Mouse (Mus musculus): ENCODE results near the gene Bloc1s2. TPM values are rescaled to one million over a fixed set of nuclear protein-coding genes. Genes with fewer than 3 reads are reported as not detected.
"Not testable (repeated sequence)": the region's sequence is repeated elsewhere in the genome, so short reads cannot be mapped to it uniquely, and the experiment has no call there.

The Bloc1s2 gene
- polyA plus RNA-seq, 1 experiment from 2014 or later: 108 TPM

GRCm38 (mm10) chr19:44148991-44149390, 2.7 kb upstream of the Bloc1s2 start:
- 78% methylated on average over 2 of the region's 2 CpGs for WGBS
- H3K4me3 ChIP-seq: no peak overlapping the region
- H3K27me3 ChIP-seq (ENCODE audit: low read depth, poor library complexity, severe bottlenecking): peaks cover 14% of the 10 kb centered on the region
- H3K27ac ChIP-seq (replicated peaks): no peak overlapping the region
- H3K9me3 ChIP-seq (replicated peaks): no peaks in the 10 kb centered on the region
- DNase-seq (ENCODE audit: low spot score): no peak
- H3K4me1 ChIP-seq: peaks cover 20% of the 10 kb centered on the region
- H3K36me3 ChIP-seq: peaks cover 5% of the 10 kb centered on the region; the same call in 1 of the 2 replicates

- Histone ChIP-seq H3K4me3 (no peak overlapping the region), H3K9me3 (replicated peaks) (no peaks in the 10 kb centered on the region), H3K27ac (replicated peaks) (no peak overlapping the region), H3K4me1 (peaks cover 20% of the 10 kb centered on the region), H3K36me3 (peaks cover 11% of the 10 kb centered on the region), H3K27me3 (ENCODE audit: low read depth, poor library complexity, severe bottlenecking) (peaks cover 14% of the 10 kb centered on the region)
- DNase-seq (ENCODE audit: low spot score): no peak
- WGBS: 37% methylated on average over 2 of the region's 2 CpGs
Measured at GRCm38 (mm10) chr19:44148345-44148744, 2.1 kb upstream of the Bloc1s2 start.

GRCm38 (mm10) chr19:44146951-44147350, 705 bp upstream of the Bloc1s2 start:
- H3K27ac ChIP-seq (replicated peaks): no peak overlapping the region
- H3K4me1 ChIP-seq: peaks cover 20% of the 10 kb centered on the region
- 96% methylated on average over 8 of the region's 8 CpGs for WGBS
- peaks cover 25% of the 10 kb centered on the region for H3K36me3 ChIP-seq
- H3K27me3 ChIP-seq (ENCODE audit: low read depth, poor library complexity, severe bottlenecking): peaks cover 14% of the 10 kb centered on the region
- H3K9me3 ChIP-seq (replicated peaks): no peaks in the 10 kb centered on the region
- no peak overlapping the region for H3K4me3 ChIP-seq
- no peak for DNase-seq (ENCODE audit: low spot score)

DNA sequence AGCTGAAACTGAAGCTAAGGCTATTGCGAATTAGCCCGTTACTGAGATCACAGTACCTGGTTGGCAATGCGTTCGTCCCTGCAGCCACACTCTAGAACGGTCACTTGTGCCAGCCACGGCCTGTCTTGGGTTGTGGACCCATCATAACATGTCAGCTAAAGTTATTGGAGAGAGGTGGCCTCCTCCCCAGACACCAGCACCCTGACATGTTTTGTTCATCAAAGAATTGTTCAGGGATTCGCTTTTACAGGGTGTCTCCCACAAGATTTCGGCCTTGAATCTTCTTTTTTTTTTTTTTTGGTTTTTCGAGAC, 278 bp upstream of the Bloc1s2 start:
- H3K27ac ChIP-seq (replicated peaks): peak overlapping the region; percentile 87

DNA sequence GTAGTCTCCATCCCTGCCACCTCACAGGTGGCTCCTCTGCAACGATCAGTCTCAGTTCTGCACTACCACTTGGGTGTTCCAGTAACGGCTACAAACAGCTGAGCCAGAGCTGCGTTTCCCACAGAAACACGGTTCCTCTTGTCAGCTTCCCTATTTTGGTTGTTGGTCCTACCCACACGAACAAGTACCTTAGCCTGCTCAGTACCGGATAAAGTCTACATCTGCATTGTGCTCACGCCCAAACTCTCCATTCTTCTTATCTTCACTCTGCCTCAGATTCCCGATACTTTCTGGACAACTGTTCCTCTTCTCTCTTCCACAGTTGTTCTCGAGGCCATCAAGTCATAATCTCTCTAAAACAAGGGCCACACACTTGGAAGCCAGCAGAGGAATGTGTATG, 1.9 kb downstream of the Bloc1s2 start:
- H3K36me3 ChIP-seq: peaks cover 49% of the 10 kb centered on the region
- H3K27me3 ChIP-seq (ENCODE audit: low read depth, poor library complexity, severe bottlenecking): peaks cover 11% of the 10 kb centered on the region
- DNase-seq (ENCODE audit: low spot score): no peak
- H3K27ac ChIP-seq (replicated peaks): no peak overlapping the region
- 93% methylated on average over 9 of the region's 9 CpGs for WGBS
- no peak overlapping the region for H3K4me3 ChIP-seq
- H3K9me3 ChIP-seq (replicated peaks): no peaks in the 10 kb centered on the region
- peaks cover 20% of the 10 kb centered on the region for H3K4me1 ChIP-seq

More for the DNA sequence above, 278 bp upstream of the Bloc1s2 start:
- peaks cover 20% of the 10 kb centered on the region for H3K4me1 ChIP-seq
- WGBS: 65% methylated on average over 9 of the region's 9 CpGs
- H3K4me3 ChIP-seq: peak overlapping the region; percentile 81
- H3K27me3 ChIP-seq (ENCODE audit: low read depth, poor library complexity, severe bottlenecking): peaks cover 14% of the 10 kb centered on the region
- DNase-seq (ENCODE audit: low spot score): no peak
- H3K9me3 ChIP-seq (replicated peaks): no peaks in the 10 kb centered on the region
- peaks cover 29% of the 10 kb centered on the region for H3K36me3 ChIP-seq

DNA sequence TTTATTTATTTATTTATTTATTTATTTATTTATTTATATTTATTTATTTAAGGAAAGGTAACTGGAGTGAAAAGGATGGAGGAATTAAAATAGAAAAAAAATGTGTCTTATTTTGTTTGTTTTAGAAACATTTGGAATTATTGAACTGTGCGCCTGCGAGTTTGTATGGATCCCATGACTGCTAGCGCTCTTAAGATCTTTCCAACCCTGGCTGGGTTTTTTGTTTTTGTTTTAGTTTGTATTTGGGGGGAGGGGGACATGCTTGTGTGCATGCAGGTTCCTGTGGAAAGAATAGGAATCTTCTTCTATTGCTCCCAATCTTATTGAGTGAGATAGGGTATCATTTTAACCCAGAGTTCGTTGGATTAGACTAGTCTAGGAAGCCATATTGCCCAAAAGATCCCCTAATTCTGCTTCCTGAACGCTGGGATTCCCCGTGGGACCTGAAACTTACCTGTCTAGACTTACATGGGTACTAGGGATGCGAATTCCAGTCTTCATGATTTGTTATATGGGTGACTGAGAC, 10.2 kb downstream of the Bloc1s2 start:
- 30% methylated on average over 7 of the region's 7 CpGs for WGBS
- peaks cover 13% of the 10 kb centered on the region for H3K4me1 ChIP-seq
- H3K9me3 ChIP-seq (replicated peaks): no peaks in the 10 kb centered on the region
- DNase-seq (ENCODE audit: low spot score): no peak
- H3K36me3 ChIP-seq: peaks cover 43% of the 10 kb centered on the region
- H3K27ac ChIP-seq (replicated peaks): peak overlapping the region; percentile 79
- no peaks in the 10 kb centered on the region for H3K27me3 ChIP-seq (ENCODE audit: low read depth, poor library complexity, severe bottlenecking)
- peak overlapping the region; percentile 84 for H3K4me3 ChIP-seq

DNA sequence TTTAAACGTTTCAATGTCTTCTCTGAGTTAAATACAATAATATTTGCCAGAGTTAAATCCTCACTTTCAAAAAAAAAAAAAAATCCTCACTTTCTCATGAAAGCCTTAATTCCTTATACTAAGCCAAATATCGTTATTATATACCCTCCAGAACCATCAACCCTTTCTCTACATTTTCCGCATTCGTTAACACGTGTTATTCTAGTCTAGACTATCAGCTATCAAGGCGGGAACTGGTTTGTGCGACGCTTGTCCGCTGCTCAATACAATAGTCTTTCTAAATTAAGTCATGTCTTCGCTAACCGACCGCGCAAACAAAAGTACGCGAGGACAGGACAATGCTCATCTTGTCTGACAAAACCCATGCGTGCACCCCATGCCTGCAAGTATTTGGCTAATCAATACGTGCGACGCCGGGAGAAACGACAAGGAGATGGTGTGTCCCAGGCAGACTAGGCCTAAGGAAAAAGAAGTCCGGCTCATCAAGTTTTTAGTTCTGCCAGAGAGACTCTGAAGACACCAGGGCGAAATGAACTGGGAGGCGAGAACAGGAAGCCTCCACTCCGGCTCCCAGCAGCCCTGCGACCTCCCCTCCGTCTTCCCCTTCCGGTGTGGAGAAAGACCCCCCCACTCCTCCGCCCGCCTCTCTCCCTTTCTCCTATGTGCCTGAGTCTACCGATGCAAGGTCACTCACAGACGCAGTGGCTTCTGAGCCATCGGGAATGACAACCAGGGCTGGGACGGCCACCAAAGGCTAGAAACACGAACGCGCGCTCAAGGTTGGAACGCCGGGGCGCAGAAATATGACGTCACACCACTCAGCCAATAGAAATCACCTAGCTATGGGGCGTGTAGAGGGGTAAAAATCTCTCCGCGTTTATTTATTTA, 10.9 kb downstream of the Bloc1s2 start, which contains the start of gene Cwf19l1:
Gene Cwf19l1 (minus strand): TSS at position 805 of the 888 bp plus-strand sequence.
- Histone ChIP-seq H3K4me1 (peaks cover 13% of the 10 kb centered on the region), H3K27ac (replicated peaks) (peak within 1 kb of the TSS; percentile 95), H3K36me3 (peaks cover 45% of the 10 kb centered on the region), H3K4me3 (peak within 1 kb of the TSS; percentile 84), H3K27me3 (ENCODE audit: low read depth, poor library complexity, severe bottlenecking) (no peaks in the 10 kb centered on the region), H3K9me3 (replicated peaks) (no peaks in the 10 kb centered on the region)
- under 1% methylated on average over 45 of the region's 45 CpGs for WGBS
- peak; percentile 91 for DNase-seq (ENCODE audit: low spot score)

- no peak overlapping the region for H3K4me3 ChIP-seq
Measured at GRCm38 (mm10) chr19:44132917-44133316, 13.3 kb downstream of the Bloc1s2 start.

DNA sequence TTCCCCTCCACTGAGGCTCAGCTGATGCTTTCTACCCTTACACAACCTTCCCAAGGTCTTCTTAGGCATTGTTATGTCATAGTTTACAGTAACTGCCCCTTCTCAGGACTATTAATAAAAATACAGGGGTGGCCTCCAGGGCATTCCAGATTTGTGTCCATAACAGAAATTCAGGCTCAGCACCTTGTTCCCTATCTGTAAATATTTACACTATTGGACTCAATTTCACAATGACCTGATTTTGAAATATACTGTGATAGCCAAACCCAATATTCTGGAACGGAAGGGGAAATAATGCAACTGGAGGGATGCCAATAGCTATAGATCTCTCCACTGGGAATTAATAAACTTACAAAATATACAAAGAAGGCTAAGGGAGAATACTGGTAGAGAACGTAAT, 17.7 kb downstream of the Bloc1s2 start:
- no peak for DNase-seq (ENCODE audit: low spot score)
- Histone ChIP-seq H3K36me3 (peaks cover 88% of the 10 kb centered on the region), H3K4me1 (no peaks in the 10 kb centered on the region), H3K4me3 (no peak overlapping the region), H3K27ac (replicated peaks) (no peak overlapping the region), H3K27me3 (ENCODE audit: low read depth, poor library complexity, severe bottlenecking) (no peaks in the 10 kb centered on the region), H3K9me3 (replicated peaks) (no peaks in the 10 kb centered on the region)
- WGBS: 97% methylated on average over 2 of the region's 2 CpGs

More at GRCm38 (mm10) chr19:44132917-44133316, 13.3 kb downstream of the Bloc1s2 start:
- Histone ChIP-seq H3K27ac (replicated peaks) (no peak overlapping the region), H3K27me3 (ENCODE audit: low read depth, poor library complexity, severe bottlenecking) (no peaks in the 10 kb centered on the region), H3K9me3 (replicated peaks) (no peaks in the 10 kb centered on the region), H3K4me1 (peaks cover 13% of the 10 kb centered on the region), H3K36me3 (peaks cover 46% of the 10 kb centered on the region)
- no peak for DNase-seq (ENCODE audit: low spot score)
- 91% methylated on average over 5 of the region's 5 CpGs for WGBS

GRCm38 (mm10) chr19:44127729-44128497, 18.3 kb downstream of the Bloc1s2 start:
- no peaks in the 10 kb centered on the region for H3K27me3 ChIP-seq (ENCODE audit: low read depth, poor library complexity, severe bottlenecking)
- no peaks in the 10 kb centered on the region for H3K9me3 ChIP-seq (replicated peaks)
- H3K4me1 ChIP-seq: no peaks in the 10 kb centered on the region
- H3K4me3 ChIP-seq: no peak overlapping the region
- no peak for DNase-seq (ENCODE audit: low spot score)
- H3K36me3 ChIP-seq: peaks cover 94% of the 10 kb centered on the region
- 93% methylated on average over 10 of the region's 10 CpGs for WGBS
- H3K27ac ChIP-seq (replicated peaks): no peak overlapping the region

DNA sequence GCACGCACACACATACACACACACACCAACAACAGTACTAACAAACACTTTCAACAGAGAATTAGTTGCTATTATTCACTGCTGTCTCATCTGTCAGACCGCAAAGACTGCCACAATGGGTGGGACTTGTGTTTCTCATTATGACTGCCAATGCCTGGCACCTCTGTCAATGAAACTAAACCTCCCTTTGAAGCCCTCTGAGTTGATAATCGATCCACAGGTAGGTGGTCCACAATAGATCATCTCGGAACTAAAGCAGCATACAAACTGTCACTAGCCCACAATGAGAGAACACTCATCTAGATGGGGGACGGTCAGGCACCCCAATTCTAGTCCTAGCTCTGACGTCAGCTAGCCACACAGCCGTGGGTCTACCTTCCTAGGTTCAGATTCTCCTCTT, 25.1 kb downstream of the Bloc1s2 start:
- H3K9me3 ChIP-seq (replicated peaks): no peaks in the 10 kb centered on the region
- DNase-seq (ENCODE audit: low spot score): no peak
- H3K36me3 ChIP-seq: peaks cover 97% of the 10 kb centered on the region
- H3K27me3 ChIP-seq (ENCODE audit: low read depth, poor library complexity, severe bottlenecking): no peaks in the 10 kb centered on the region
- no peak overlapping the region for H3K4me3 ChIP-seq
- WGBS: 92% methylated on average over 7 of the region's 7 CpGs
- H3K27ac ChIP-seq (replicated peaks): no peak overlapping the region
- H3K4me1 ChIP-seq: no peaks in the 10 kb centered on the region

DNA sequence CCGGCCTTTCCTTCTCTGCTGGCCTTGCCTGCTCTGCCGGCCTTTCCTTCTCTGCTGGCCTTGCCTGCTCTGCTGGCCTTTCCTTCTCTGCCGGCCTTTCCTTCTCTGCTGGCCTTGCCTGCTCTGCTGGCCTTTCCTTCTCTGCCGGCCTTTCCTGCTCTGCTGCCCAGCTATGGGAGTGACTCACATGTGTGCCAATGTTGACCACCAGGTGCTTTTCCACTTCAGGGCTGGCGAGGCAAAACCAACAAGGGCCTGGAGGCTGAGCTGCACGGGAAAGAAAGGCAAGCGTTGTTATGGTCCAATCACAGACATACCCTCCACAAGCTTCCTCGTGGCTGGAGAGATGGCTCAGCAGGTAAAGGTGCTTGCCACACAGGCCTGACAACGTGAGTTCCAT, 25.6 kb downstream of the Bloc1s2 start:
- peaks cover 97% of the 10 kb centered on the region for H3K36me3 ChIP-seq
- 94% methylated on average over 9 of the region's 9 CpGs for WGBS

GRCm38 (mm10) chr19:44117793-44118192, 28.5 kb downstream of the Bloc1s2 start:
- peaks cover 95% of the 10 kb centered on the region for H3K36me3 ChIP-seq
- H3K9me3 ChIP-seq (replicated peaks): no peaks in the 10 kb centered on the region

More for the DNA sequence above, 25.6 kb downstream of the Bloc1s2 start:
- not testable (repeated sequence) for H3K27me3 ChIP-seq (ENCODE audit: low read depth, poor library complexity, severe bottlenecking); H3K9me3 ChIP-seq (replicated peaks); H3K4me3 ChIP-seq; H3K27ac ChIP-seq (replicated peaks); H3K4me1 ChIP-seq; DNase-seq (ENCODE audit: low spot score)

More at GRCm38 (mm10) chr19:44117793-44118192, 28.5 kb downstream of the Bloc1s2 start:
- Histone ChIP-seq H3K27me3 (ENCODE audit: low read depth, poor library complexity, severe bottlenecking) (no peaks in the 10 kb centered on the region), H3K4me1 (no peaks in the 10 kb centered on the region), H3K27ac (replicated peaks) (no peak overlapping the region), H3K4me3 (no peak overlapping the region)
- no peak for DNase-seq (ENCODE audit: low spot score)
